Mouse (Mus musculus) B cell, adult 62 days (primary cell): ENCODE measurements around the gene Ldb1. TPM values are rescaled to one million over a fixed set of nuclear protein-coding genes. Genes with fewer than 3 reads are reported as not detected.

Experiments used
- total RNA-seq: library from RNA; stranded (reverse); gene quantifications from 4 replicates; pipeline ENCODE4 v1.2.4, GENCODE M21; 2023

The Ldb1 gene
- total RNA-seq: 226 to 244 TPM (median 231 TPM) in 4 replicates

DNA sequence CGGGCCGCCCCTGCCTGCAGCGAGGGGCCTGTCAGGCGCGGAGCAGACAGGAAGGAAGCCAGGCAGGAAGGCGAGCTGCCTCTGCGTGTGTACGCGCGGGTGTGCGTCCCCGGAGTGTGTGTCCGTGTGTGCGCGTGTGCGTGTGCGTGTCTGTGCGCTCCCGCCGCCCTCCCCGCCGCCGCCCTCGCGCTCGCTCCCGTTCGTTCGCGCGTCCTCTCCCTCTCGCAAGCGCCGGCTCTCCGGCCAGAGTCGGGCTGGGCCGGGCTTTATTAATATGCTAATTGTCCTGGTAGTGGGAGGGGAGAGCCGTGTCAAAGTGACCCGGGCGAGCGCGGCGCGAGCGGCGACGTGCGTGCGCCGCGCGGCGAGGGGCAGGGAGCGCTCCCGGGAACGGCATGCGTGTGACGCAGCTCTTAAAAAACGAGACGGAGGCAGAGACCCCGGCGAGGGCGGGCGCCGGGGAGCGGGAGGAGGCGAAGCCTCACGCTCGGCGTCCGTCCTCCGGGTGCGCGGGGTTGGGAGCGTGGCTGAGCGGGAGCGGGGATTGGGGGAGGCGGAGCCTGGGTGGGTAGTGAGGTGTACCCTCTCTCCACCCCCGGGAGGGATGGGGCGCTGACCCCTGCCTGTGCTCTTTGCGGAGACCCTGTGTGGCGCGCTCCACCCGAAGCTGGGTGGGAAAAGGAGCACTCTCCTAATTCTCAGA, at the start of gene Ldb1:
Ldb1 (minus strand) TSS at position 222 of the 703 bp plus-strand sequence.

DNA sequence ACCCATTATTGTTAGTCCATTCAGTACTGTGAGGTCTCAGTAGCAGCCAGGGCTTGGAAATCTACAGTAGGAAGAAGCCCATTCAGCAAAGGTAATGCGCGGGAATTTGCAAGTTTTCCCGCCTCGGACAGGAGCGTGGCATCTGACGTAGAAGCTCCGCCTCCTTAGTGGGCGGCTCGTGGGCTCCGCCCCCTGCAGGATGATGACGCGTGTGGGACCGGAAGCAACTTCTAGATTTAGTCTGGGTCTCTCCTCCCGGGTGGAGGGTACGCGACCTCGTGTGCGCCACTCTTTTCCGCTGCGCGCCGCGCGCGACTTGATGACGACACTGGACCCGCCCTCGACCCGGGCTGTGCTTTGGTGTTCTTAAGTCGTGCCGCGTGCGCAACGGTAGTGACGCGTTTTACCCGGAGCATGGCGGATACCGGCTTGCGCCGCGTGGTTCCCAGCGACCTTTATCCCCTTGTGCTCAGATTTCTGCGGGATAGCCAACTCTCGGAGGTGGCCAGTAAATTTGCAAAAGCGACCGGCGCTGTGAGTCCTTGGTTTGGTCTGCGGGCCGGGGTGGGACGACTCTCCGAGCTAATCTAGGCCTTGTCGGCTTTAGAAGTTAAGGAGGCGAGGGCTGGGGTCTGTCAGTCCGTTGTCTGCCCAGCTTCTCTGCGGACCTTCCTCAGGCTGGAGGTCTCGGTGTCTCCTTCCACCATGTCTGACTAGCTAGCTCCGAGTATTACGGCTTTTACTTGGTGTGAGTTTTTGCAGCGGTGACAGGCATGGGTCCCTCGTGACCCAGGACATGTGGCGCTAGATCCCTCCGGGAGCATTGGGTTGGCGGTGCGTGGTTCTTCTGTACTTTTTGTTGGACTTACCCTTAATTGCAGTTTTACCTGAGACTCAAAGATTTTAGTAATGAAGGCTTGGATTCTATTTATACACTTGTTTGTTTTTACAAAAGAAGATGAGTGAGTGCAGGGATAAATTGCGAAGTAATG, 30.9 kb upstream of the Ldb1 start, which contains the start of gene Nolc1:
Nolc1 (plus strand) TSS at position 248 of the 992 bp plus-strand sequence.

DNA sequence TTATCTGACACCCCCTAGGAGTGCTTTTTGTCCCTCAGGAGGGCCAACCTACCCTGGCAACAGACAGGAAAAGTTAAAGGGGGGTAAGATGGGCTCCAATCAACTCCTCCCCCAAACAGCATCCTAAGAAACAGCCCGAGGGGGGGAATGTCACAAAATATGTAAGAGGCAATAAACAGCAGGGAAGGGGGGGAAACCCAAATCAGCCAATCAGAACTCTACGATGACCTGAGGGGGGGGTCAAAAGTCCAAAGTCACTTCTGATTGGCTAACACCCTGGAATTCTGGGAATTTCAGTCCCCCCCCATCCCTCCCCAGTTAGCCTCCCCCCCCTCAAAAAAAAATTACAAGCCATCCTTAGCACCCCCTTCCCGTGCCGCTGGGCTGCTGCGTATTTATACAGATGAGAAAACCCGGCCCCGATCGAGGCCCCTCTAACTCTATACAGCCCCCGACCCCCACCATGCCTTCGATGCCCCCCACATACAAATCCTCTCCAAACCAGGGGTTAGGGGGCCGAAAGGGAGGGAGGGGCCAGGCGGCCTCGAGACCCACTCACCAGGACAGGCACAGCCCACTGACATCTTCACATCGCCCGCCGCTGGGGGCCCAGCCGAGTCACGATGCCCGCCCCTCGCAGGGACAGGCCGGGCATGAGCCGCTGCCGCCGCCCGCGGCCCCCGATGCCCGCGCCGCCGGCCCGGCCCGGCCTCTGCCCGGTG, 582 bp downstream of the Ldb1 start, which contains the start of gene Pprc1:
Pprc1 (plus strand) TSS at position 616 of the 722 bp plus-strand sequence.

DNA sequence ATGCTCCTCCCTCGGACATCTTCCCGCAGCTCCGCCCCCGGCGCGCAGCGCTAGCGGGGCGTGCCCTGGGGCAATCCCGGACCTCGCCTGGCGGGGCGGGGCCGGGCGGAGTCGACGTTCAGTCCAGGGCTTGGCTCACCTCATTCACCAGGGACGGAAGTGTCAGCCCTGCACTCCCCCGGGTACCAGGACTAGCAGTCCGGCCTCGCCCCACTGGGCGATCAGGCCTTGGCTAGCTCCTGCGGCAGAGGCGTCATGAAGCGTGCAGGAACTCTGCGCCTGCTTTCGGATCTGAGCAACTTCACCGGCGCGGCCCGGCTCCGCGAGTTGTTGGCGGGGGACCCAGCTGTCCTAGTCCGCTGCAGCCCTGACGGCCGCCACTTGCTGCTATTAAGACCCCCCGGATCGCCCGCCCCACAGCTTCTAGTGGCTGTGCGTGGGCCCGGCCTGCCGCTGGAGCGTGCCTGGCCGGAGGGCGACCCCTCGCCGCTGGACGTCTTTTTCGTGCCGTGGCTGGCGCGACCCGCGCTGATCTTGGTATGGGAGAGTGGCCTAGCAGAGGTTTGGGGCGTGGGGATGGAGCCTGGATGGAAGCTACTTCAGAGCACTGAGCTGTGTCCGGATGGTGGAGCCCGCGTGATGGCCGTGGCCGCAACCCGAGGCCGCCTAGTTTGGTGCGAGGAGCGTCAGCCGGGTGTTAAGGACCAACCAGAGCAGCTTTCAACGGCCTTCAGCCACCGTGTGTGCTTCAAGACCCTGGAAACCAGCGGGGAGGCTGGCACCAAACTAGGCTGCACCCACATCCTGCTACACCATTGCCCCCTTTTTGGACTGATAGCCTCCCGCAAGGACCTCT, 41.4 kb downstream of the Ldb1 start, which contains the start of gene Hps6:
Hps6 (plus strand) TSS at position 138 of the 856 bp plus-strand sequence.

GRCm38 (mm10) chr19:45997785-45998693, 47.0 kb downstream of the Ldb1 start, which contains the start of gene Armh3:
Gene Armh3, minus strand, starts transcription at chr19:45998488.

Other genes starting within 250 kb of the Ldb1 start
- 0.89 to 2.4 TPM (median 1.5 TPM) in 4 replicates for gene Kcnip2, start 229.2 kb downstream of the Ldb1 start, total RNA-seq
- 27.1 to 31.1 TPM (median 29.8 TPM) in 4 replicates for gene Armh3, start 46.7 kb downstream of the Ldb1 start, total RNA-seq
- gene Hps6, start 41.7 kb downstream of the Ldb1 start, total RNA-seq: 5.9 to 8.8 TPM (median 6.8 TPM) in 4 replicates
- gene Pprc1, start 328 bp downstream of the Ldb1 start, total RNA-seq: 73.8 to 83.0 TPM (median 79.6 TPM) in 4 replicates
- 84.7 to 96.1 TPM (median 89.8 TPM) in 4 replicates for gene Nolc1, start 30.6 kb upstream of the Ldb1 start, total RNA-seq
- not detected in 4 replicates for gene Elovl3, start 86.7 kb upstream of the Ldb1 start, total RNA-seq
- not detected in 4 replicates for gene Pitx3, start 103.1 kb upstream of the Ldb1 start, total RNA-seq
- 121 to 133 TPM (median 123 TPM) in 4 replicates for gene Gbf1, start 107.3 kb upstream of the Ldb1 start, total RNA-seq